Mouse (Mus musculus) embryonic fibroblast, embryonic 13.5 days (primary cell): ENCODE results near the gene Vmo1.
A peak's percentile ranks its signal among the peaks of the same experiment; 100 is the strongest.

Source experiments
- CTCF ChIP-seq: IDR thresholded peaks from 2 replicates; pipeline ENCODE4 v1.5.1; 2011; ENCODE audit warnings: mild to moderate bottlenecking, control low read depth, low read length, moderate library complexity, borderline replicate concordance; ENCODE audit not compliant: insufficient read depth
- POLR2A ChIP-seq: IDR thresholded peaks from 2 replicates; pipeline ENCODE4 v1.6.1; 2011; ENCODE audit warnings: low read depth, mild to moderate bottlenecking, control low read depth, low read length, moderate library complexity

DNA sequence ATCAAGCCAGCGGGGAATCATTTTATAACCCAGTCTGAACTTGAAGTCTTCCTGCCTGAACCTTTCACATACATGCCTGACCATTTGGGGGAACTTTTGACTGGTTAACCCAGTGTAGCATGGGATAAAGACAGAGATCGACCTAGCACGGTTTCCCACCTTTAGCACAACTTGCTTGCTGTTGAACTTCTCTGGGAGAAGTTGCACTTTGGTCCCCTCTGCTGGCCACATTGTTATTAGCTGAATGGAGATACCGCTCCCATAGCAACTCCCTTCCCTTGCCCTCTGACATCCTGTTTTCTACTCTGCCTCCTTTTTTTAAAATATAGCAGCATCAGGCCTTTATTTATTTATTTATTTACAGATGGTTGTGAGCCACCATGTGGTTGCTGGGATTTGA is 8.0 kb downstream of the Vmo1 start:
- TF ChIP-seq POLR2A (no peak), CTCF (0 out of 2 replicates have a peak, but pooled peaks have one; percentile 17)
